Mouse (Mus musculus) MEL (cell line): Measurements from ENCODE around the gene Tomm22.

ENCODE experiments used
- CHD1 ChIP-seq: IDR thresholded peaks from 2 replicates; pipeline ENCODE4 v1.6.1; 2012; ENCODE audit warnings: low read depth, mild to moderate bottlenecking, inconsistent platforms, low read length, improper control_type of control experiment
- CTCF ChIP-seq, 3 experiments: IDR thresholded peaks in 2 of 3; conservative IDR thresholded peaks in 1 of 3; 2 replicates each; pipeline ENCODE4 v1.5.1; 2011 to 2012; ENCODE audit warnings: low read length in 3 of 3, low read depth in 2 of 3, mild to moderate bottlenecking in 2 of 3, improper control_type of control experiment in 1 of 3, inconsistent platforms in 1 of 3, mixed read lengths in 1 of 3, moderate library complexity in 1 of 3; ENCODE audit not compliant: control insufficient read depth in 1 of 3, insufficient read depth in 1 of 3, poor library complexity in 1 of 3, severe bottlenecking in 1 of 3
- HCFC1 ChIP-seq: IDR thresholded peaks from 2 replicates; pipeline ENCODE4 v1.6.1; 2012; ENCODE audit warnings: low read depth, mild to moderate bottlenecking, inconsistent platforms, low read length, improper control_type of control experiment, moderate library complexity
- MAZ ChIP-seq: IDR thresholded peaks from 2 replicates; pipeline ENCODE4 v1.6.1; 2012; ENCODE audit warnings: low read depth, mild to moderate bottlenecking, inconsistent platforms, low read length, improper control_type of control experiment
- MEF2A ChIP-seq: IDR thresholded peaks from 2 replicates; pipeline ENCODE4 v1.6.1; 2014; ENCODE audit warnings: low read depth, mild to moderate bottlenecking, inconsistent platforms, low read length, improper control_type of control experiment; ENCODE audit not compliant: poor library complexity, insufficient replicate concordance, severe bottlenecking; ENCODE audit errors: extremely low read depth
- MYC ChIP-seq: IDR thresholded peaks from 2 replicates; pipeline ENCODE4 v1.6.1; 2011; ENCODE audit warnings: low read depth, mild to moderate bottlenecking, low read length, improper control_type of control experiment, moderate library complexity
- POLR2A ChIP-seq, 2 experiments: IDR thresholded peaks; 2 replicates each; pipeline ENCODE4 v1.6.1; 2011 to 2012; ENCODE audit warnings: low read length in 2 of 2, mild to moderate bottlenecking in 2 of 2, control low read depth in 1 of 2, improper control_type of control experiment in 1 of 2, low read depth in 1 of 2, moderate library complexity in 1 of 2; ENCODE audit not compliant: control insufficient read depth in 1 of 2, insufficient read depth in 1 of 2, poor library complexity in 1 of 2
- POLR2AphosphoS2 ChIP-seq: IDR thresholded peaks from 2 replicates; pipeline ENCODE4 v1.6.1; 2011; ENCODE audit warnings: low read length, improper control_type of control experiment
- POLR2AphosphoS5 ChIP-seq: IDR thresholded peaks from 2 replicates; pipeline ENCODE4 v1.6.1; 2012; ENCODE audit warnings: low read depth, borderline replicate concordance, mild to moderate bottlenecking, inconsistent platforms, low read length, moderate library complexity, mixed read lengths
- RCOR1 ChIP-seq: IDR thresholded peaks from 2 replicates; pipeline ENCODE4 v1.6.1; 2012; ENCODE audit warnings: low read depth, mild to moderate bottlenecking, inconsistent platforms, low read length, improper control_type of control experiment
- TCF12 ChIP-seq: IDR thresholded peaks from 2 replicates; pipeline ENCODE4 v1.6.1; 2014; ENCODE audit warnings: low read depth, mild to moderate bottlenecking, inconsistent platforms, low read length, improper control_type of control experiment, moderate library complexity
- USF2 ChIP-seq, 2 experiments: IDR thresholded peaks; 2 replicates each; pipeline ENCODE4 v1.6.1; 2011 to 2012; ENCODE audit warnings: improper control_type of control experiment in 2 of 2, low read length in 2 of 2, borderline replicate concordance in 1 of 2, inconsistent platforms in 1 of 2, low read depth in 1 of 2, mild to moderate bottlenecking in 1 of 2; ENCODE audit not compliant: insufficient read depth in 1 of 2
- ZKSCAN1 ChIP-seq: IDR thresholded peaks from 2 replicates; pipeline ENCODE4 v1.6.1; 2012; ENCODE audit warnings: low read depth, mild to moderate bottlenecking, inconsistent platforms, low read length, improper control_type of control experiment, moderate library complexity

- no peak for TF ChIP-seq CTCF (IDR thresholded peaks at IDR 0.05 in 2 of 3, conservative IDR thresholded peaks at IDR 0.05 in 1 of 3; ENCODE audit: control insufficient read depth in 1 of 3, insufficient read depth in 1 of 3, low read depth in 2 of 3, low read length in 3 of 3, poor library complexity in 1 of 3, severe bottlenecking in 1 of 3)
- no peak for TF ChIP-seq POLR2AphosphoS2
- no peak for TF ChIP-seq ZKSCAN1
- no peak for TF ChIP-seq POLR2A (IDR thresholded peaks at IDR 0.05; ENCODE audit: control insufficient read depth in 1 of 2, insufficient read depth in 1 of 2, low read depth in 1 of 2, low read length in 2 of 2, poor library complexity in 1 of 2)
- TF ChIP-seq HCFC1 = no peak
- no peak for TF ChIP-seq POLR2AphosphoS5
- no peak for TF ChIP-seq MAZ
- no peak for TF ChIP-seq USF2 (IDR thresholded peaks at IDR 0.05; ENCODE audit: borderline replicate concordance in 1 of 2, insufficient read depth in 1 of 2, low read depth in 1 of 2, low read length in 2 of 2)
- TF ChIP-seq TCF12 = no peak
- no peak for TF ChIP-seq RCOR1
- TF ChIP-seq MEF2A = no peak
- no peak for TF ChIP-seq MYC
- no peak for TF ChIP-seq CHD1
Measured at GRCm38 (mm10) chr15:79720267-79720666, 49.6 kb downstream of the Tomm22 start.
